Mouse (Mus musculus) lung, embryonic 15.5 days (tissue): ENCODE measurements around the gene Cks1b. TPM values are rescaled to one million over a fixed set of nuclear protein-coding genes. Genes with fewer than 3 reads are reported as not detected.
A peak's percentile ranks its signal among the peaks of the same experiment; 100 is the strongest.

ENCODE experiments used
- ATAC-seq: fragments of 200-750 bp; cut with Nextera tagmentation; 2 replicates; pipeline ENCODE4 v1.8.0; 2017; ENCODE audit warnings: moderate number of reproducible peaks, borderline replicate concordance; ENCODE audit not compliant: low FRiP score, low TSS enrichment; ENCODE audit errors: extremely low read depth
- H3K27ac ChIP-seq: fragments of 300-500 bp; sonication (generic); 2 replicates; pipeline ENCODE4 v1.5.1; 2015; ENCODE audit warnings: moderate library complexity, mild to moderate bottlenecking, inconsistent platforms
- H3K27me3 ChIP-seq: fragments of 300-500 bp; sonication (generic); 2 replicates; pipeline ENCODE4 v1.6.1; 2015; ENCODE audit warnings: inconsistent platforms
- H3K36me3 ChIP-seq: fragments of 300-500 bp; sonication (generic); 2 replicates; pipeline ENCODE4 v1.6.1; 2015; ENCODE audit warnings: inconsistent platforms
- H3K4me1 ChIP-seq: fragments of 300-500 bp; sonication (generic); 2 replicates; pipeline ENCODE4 v1.6.1; 2015; ENCODE audit warnings: inconsistent platforms
- H3K4me2 ChIP-seq: fragments of 300-500 bp; sonication (generic); 2 replicates; pipeline ENCODE4 v1.6.1; 2015; ENCODE audit warnings: inconsistent platforms, mild to moderate bottlenecking, moderate library complexity
- H3K4me3 ChIP-seq: fragments of 300-500 bp; sonication (generic); 2 replicates; pipeline ENCODE4 v1.5.1; 2015; ENCODE audit warnings: mild to moderate bottlenecking, inconsistent platforms
- H3K9ac ChIP-seq: fragments of 300-500 bp; sonication (generic); 2 replicates; pipeline ENCODE4 v1.6.1; 2015; ENCODE audit warnings: inconsistent platforms
- H3K9me3 ChIP-seq: fragments of 300-500 bp; sonication (generic); 2 replicates; pipeline ENCODE4 v1.6.1; 2016; ENCODE audit warnings: inconsistent platforms
- WGBS: fragments of 180-500 bp; shearing (Covaris S2); methylation state at CpG from one replicate; pipeline ENCODE4 v1.1.7; 2015; 5-methylcytosine and 5-hydroxymethylcytosine counted together
- polyA plus RNA-seq: library from polyadenylated mRNA; unstranded; fragments of >200 nt; fragmentation: Nextera tagmentation; extraction: Ambion mirVana; gene quantifications from 2 replicates; pipeline ENCODE4 v1.2.1, GENCODE M21; 2015

The Cks1b gene
- 556 and 595 TPM in 2 replicates for polyA plus RNA-seq

DNA sequence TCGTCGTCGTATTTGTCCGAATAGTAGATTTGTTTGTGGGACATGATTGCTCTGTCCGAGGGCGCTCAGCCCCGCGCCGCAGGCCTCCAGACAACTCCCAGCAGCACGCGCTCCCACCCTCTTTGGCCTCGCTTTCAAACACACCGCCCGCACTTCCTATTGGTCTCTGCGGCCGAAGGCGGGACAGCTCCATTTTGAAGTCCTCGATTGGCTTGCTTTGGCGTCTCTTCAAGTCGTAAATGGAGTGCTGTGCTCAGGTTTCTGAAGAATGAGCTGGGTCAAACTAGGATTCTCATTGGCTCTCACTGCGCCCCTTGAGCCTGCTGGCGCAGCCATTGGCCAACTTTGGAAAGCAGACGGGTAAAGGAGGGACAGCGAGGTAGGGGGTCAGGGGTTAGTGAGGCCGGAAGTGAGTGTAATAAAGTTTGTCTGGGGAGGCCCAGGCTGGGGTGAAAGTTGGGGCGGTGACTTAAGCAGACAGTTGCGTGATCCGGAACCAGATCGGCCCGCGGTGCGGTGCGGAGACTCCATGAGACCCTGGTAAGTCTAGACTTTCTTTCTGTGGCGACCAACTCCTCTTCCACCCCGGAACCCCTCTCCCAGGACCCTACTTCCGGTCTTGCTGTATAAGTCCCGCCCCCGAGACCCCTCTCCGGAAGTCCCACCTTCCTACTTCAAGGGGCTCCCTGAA is at the start of gene Cks1b, which contains the start of gene Shc1:
Gene Cks1b (minus strand): TSS at position 214 of the 691 bp plus-strand sequence.
Gene Shc1 (plus strand): TSS at position 274 of the 691 bp plus-strand sequence.
- H3K27me3 ChIP-seq, result no peaks in the 10 kb centered on the region
- H3K4me2 ChIP-seq, result peak within 1 kb of the TSS; percentile 81
- 1% methylated on average over 39 of the region's 39 CpGs for WGBS
- peak within 1 kb of the TSS; percentile 67 for H3K4me3 ChIP-seq
- peak within 1 kb of the TSS; percentile 64 for H3K9ac ChIP-seq
- peaks cover 43% of the 10 kb centered on the region for H3K4me1 ChIP-seq
- H3K9me3 ChIP-seq, result no peaks in the 10 kb centered on the region
- peak; percentile 90 for ATAC-seq
- peak within 1 kb of the TSS; percentile 100 for H3K27ac ChIP-seq
- H3K36me3 ChIP-seq, result peaks cover 30% of the 10 kb centered on the region

DNA sequence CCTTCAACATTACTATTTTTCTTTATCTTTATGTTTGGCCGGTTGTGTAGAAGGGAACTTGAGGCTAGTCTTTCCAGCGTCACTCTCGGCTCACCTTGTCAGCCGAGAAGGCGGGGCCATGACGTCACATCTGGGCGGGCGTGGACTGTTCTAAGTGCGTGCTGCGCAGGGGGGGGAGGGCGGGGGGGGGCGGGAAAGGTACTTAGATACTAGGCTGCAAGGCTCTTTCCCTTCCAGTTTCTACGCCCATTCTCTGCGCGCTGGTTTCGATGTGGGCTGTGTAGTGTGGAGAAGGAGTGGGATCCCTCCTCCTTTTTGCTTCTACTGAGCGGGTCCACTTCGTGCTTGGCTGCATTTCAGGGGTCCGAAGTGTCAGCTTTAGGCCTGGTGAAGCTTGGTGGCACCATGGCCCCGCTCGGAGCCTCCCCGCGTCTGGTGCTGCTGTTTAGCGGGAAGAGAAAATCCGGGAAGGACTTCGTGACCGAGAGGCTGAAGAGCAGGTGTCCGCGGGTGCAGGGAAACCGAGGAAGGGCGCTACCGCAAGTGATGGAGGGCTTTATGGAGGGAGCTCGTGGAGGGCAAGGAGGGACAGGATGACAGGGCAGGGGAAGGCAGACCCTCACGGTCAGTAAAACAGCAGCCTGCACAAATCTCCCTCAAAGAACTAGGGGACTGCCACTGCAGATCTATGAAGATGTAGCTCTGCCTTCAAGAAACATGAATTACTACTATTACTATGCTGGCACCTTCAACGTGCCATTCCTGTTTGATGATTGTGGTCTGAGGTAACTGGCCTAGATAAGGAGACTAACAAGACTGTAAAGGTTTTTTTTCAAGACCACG is 41.0 kb upstream of the Cks1b start:
- Histone ChIP-seq H3K4me2 (peak overlapping the region; percentile 83), H3K4me1 (peaks cover 23% of the 10 kb centered on the region), H3K4me3 (peak overlapping the region; percentile 57), H3K36me3 (no peaks in the 10 kb centered on the region), H3K27ac (peak overlapping the region; percentile 82), H3K9ac (peak overlapping the region; percentile 60), H3K27me3 (no peaks in the 10 kb centered on the region), H3K9me3 (no peaks in the 10 kb centered on the region)
- WGBS, result under 1% methylated on average over 34 of the region's 36 CpGs
- ATAC-seq, result peak; percentile 83

DNA sequence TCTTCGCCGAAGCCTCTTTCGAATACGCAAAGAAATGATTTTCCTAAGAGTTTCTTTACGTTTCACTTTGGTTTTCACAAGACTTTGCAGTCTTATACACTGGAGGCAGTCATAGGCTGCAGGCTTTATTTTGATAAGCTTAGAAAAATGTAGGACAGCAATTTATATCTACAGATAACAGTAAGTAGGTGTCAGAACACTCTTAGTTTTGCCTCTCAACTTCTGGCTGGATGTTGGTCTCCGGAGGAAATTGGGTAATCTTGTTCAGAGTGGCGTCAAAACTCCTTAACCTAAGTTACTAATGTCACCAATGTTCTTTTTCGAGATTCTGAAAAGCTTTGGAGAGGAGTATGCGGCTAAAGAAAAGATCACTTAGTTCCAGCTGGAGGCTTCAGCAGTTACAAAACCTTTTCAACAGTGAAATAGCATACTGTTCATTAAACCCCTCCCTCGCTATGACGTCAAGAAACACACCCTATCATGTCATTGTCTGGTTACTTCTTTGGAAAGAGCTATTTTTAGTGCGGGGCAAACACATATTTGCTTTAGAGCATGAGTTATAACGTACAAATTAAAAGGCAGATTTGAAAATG is 40.3 kb upstream of the Cks1b start:
- no peaks in the 10 kb centered on the region for H3K27me3 ChIP-seq
- H3K36me3 ChIP-seq, result no peaks in the 10 kb centered on the region
- H3K4me2 ChIP-seq, result peak overlapping the region; percentile 83
- peak overlapping the region; percentile 82 for H3K27ac ChIP-seq
- H3K9me3 ChIP-seq, result no peaks in the 10 kb centered on the region
- no peak overlapping the region for H3K9ac ChIP-seq
- ATAC-seq, result peak; percentile 56; the same call in 1 of the 2 replicates
- WGBS, result 25% methylated on average over 13 of the region's 13 CpGs
- H3K4me1 ChIP-seq, result peaks cover 23% of the 10 kb centered on the region
- H3K4me3 ChIP-seq, result peak overlapping the region; percentile 57

GRCm38 (mm10) chr3:89456726-89457665 is 38.8 kb upstream of the Cks1b start:
- 37% methylated on average over 10 of the region's 10 CpGs for WGBS

DNA sequence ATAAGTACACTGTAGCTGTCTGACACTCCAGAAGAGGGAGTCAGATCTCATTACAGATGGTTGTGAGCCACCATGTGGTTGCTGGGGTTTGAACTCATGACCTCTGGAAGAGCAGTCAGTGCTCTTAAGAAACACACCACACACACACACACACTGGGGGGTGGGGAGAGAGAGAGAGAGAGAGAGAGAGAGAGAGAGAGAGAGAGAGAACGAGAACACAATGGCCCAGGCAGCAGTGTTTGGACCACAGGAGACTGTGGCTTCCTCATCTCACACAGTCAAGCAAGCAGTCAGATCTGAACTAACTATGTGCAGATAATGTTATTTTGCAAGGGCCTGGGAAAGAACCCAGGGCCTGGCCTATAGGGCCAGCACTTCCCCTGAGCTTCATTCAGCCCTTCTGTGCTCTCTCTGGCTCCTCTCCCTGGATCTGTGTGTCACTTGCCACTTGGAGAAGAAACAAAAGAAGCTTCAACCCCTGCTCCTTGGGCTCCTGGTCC is 37.7 kb upstream of the Cks1b start:
- no peaks in the 10 kb centered on the region for H3K27me3 ChIP-seq
- 88% methylated on average over 1 of the region's 1 CpGs for WGBS
- no peak overlapping the region for H3K27ac ChIP-seq
- H3K4me3 ChIP-seq, result no peak overlapping the region
- H3K9me3 ChIP-seq, result no peaks in the 10 kb centered on the region
- no peaks in the 10 kb centered on the region for H3K36me3 ChIP-seq
- ATAC-seq, result no peak
- H3K4me1 ChIP-seq, result peaks cover 37% of the 10 kb centered on the region
- no peak overlapping the region for H3K9ac ChIP-seq
- no peak overlapping the region for H3K4me2 ChIP-seq

More at GRCm38 (mm10) chr3:89456726-89457665, 38.8 kb upstream of the Cks1b start:
- no peak overlapping the region for H3K4me2 ChIP-seq
- H3K4me1 ChIP-seq, result peaks cover 26% of the 10 kb centered on the region
- peak; percentile 17; the same call in 1 of the 2 replicates for ATAC-seq
- no peaks in the 10 kb centered on the region for H3K36me3 ChIP-seq
- no peak overlapping the region for H3K27ac ChIP-seq
- H3K9me3 ChIP-seq, result no peaks in the 10 kb centered on the region
- no peaks in the 10 kb centered on the region for H3K27me3 ChIP-seq
- no peak overlapping the region for H3K4me3 ChIP-seq
- H3K9ac ChIP-seq, result no peak overlapping the region

- 0 out of 2 replicates have a peak within 1 kb of the TSS, but pooled peaks have one; percentile 22 for H3K9ac ChIP-seq
- no peak within 1 kb of the TSS for H3K4me3 ChIP-seq
- H3K36me3 ChIP-seq, result no peaks in the 10 kb centered on the region
- H3K4me2 ChIP-seq, result no peak within 1 kb of the TSS
- H3K27ac ChIP-seq, result no peak within 1 kb of the TSS
- 45% methylated on average over 10 of the region's 10 CpGs for WGBS
- ATAC-seq, result no peak
- no peaks in the 10 kb centered on the region for H3K27me3 ChIP-seq
- no peaks in the 10 kb centered on the region for H3K9me3 ChIP-seq
- H3K4me1 ChIP-seq, result peaks cover 35% of the 10 kb centered on the region
These were observed 36.4 kb upstream of the Cks1b start, which contains the start of gene Pmvk for GRCm38 (mm10) chr3:89454401-89455177. Gene Pmvk, plus strand, starts transcription at chr3:89454541.

- no peak overlapping the region for H3K4me3 ChIP-seq
- no peak overlapping the region for H3K9ac ChIP-seq
- H3K4me1 ChIP-seq, result peaks cover 37% of the 10 kb centered on the region
- H3K4me2 ChIP-seq, result no peak overlapping the region
- H3K27me3 ChIP-seq, result no peaks in the 10 kb centered on the region
- H3K27ac ChIP-seq, result peak overlapping the region; percentile 53; the same call in 1 of the 2 replicates
- 0 out of 2 replicates have a peak, but pooled peaks have one; percentile 33 for ATAC-seq
- 58% methylated on average over 1 of the region's 1 CpGs for WGBS
- H3K36me3 ChIP-seq, result no peaks in the 10 kb centered on the region
- no peaks in the 10 kb centered on the region for H3K9me3 ChIP-seq
These were observed 33.7 kb upstream of the Cks1b start for GRCm38 (mm10) chr3:89451916-89452315.

- Histone ChIP-seq H3K27me3 (no peaks in the 10 kb centered on the region), H3K4me3 (no peak overlapping the region), H3K9ac (no peak overlapping the region), H3K4me1 (peaks cover 33% of the 10 kb centered on the region), H3K4me2 (no peak overlapping the region; the same call in 1 of the 2 replicates), H3K36me3 (peaks cover 7% of the 10 kb centered on the region), H3K27ac (0 out of 2 replicates have a peak overlapping the region, but pooled peaks have one; percentile 47), H3K9me3 (no peaks in the 10 kb centered on the region)
- no peak for ATAC-seq
- WGBS, result 47% methylated on average over 7 of the region's 7 CpGs
These were observed 31.4 kb upstream of the Cks1b start for GRCm38 (mm10) chr3:89449541-89449940.

- ATAC-seq, result peak; percentile 79
- Histone ChIP-seq H3K4me3 (no peak overlapping the region), H3K9me3 (no peaks in the 10 kb centered on the region), H3K9ac (no peak overlapping the region; the same call in 1 of the 2 replicates), H3K4me1 (peaks cover 31% of the 10 kb centered on the region), H3K4me2 (peak overlapping the region; percentile 26; the same call in 1 of the 2 replicates), H3K27ac (peak overlapping the region; percentile 47), H3K36me3 (peaks cover 7% of the 10 kb centered on the region), H3K27me3 (no peaks in the 10 kb centered on the region)
- WGBS, result 40% methylated on average over 13 of the region's 13 CpGs
These were observed 30.7 kb upstream of the Cks1b start for GRCm38 (mm10) chr3:89448720-89449537.
